Comparison of ENCODE assay signal across 5 mouse cellular contexts in genomic region chr5:129890390-129890789, GRCm38 (mm10). TPM values are rescaled to one million over a fixed set of nuclear protein-coding genes. Genes with fewer than 3 reads are reported as not detected.
DNase-seq lines count a peak whose midpoint lies in the region; ATAC-seq and TF ChIP-seq lines count a peak whose summit lies in the region.
"Not testable (repeated sequence)": the region's sequence is repeated elsewhere in the genome, so short reads cannot be mapped to it uniquely, and the experiment has no call there.
"Had no signal": no experiment of that assay in that cellular context is flagged by ENCODE, and none has a peak within 500 bp of the region (broad histone marks: within the 10 kb centered on the region; RNA-seq: fewer than 3 reads in every experiment).

No protein-coding gene starts in this region.

- H3K4me1 ChIP-seq in ES-E14 (ENCODE audit: control insufficient read depth in 2 of 2, insufficient read depth in 2 of 2, low read length in 2 of 2, poor library complexity in 1 of 2); MEL (ENCODE audit: control insufficient read depth in 1 of 2, insufficient read depth in 2 of 2, low read length in 2 of 2): not testable (repeated sequence)

- POLR2A ChIA-PET in Patski (lab: Charles Lee), result interaction anchor here (0.5 kb wide), 1 partner anchor 99 kb away, joined by 4 read pairs; no protein-coding TSS in a partner anchor

- H3K36me3 ChIP-seq in ES-E14 (ENCODE audit: control insufficient read depth, insufficient read depth, low read length, poor library complexity, severe bottlenecking), result not testable (repeated sequence)
- H3K36me3 ChIP-seq in MEL (ENCODE audit: control insufficient read depth in 1 of 2, insufficient read depth in 2 of 2, low read length in 2 of 2), result peaks cover 0 to 12% of the 10 kb centered on the region in 2 experiments; a peak in 3 of 4 replicates

- CTCF ChIA-PET in Patski (lab: Charles Lee), result interaction anchor here (1.1 to 4.5 kb wide), 3 partner anchors 10 to 35 kb away, joined by 3 to 12 read pairs (median 4); no protein-coding TSS in a partner anchor

- not testable (repeated sequence) for H3K9me3 ChIP-seq in ES-E14 (ENCODE audit: control insufficient read depth, insufficient read depth, low read depth, low read length); MEL (replicated peaks; ENCODE audit: insufficient read depth, low read length)

- not testable (repeated sequence) for ATAC-seq in Patski

- not testable (repeated sequence) for TF ChIP-seq POLR2A in MEL (IDR thresholded peaks at IDR 0.05; ENCODE audit: control insufficient read depth in 1 of 2, insufficient read depth in 1 of 2, low read depth in 1 of 2, low read length in 2 of 2, poor library complexity in 1 of 2)

- not testable (repeated sequence) for TF ChIP-seq CTCF in MEL (IDR thresholded peaks at IDR 0.05 in 2 of 3, conservative IDR thresholded peaks at IDR 0.05 in 1 of 3; ENCODE audit: control insufficient read depth in 1 of 3, insufficient read depth in 1 of 3, low read depth in 2 of 3, low read length in 3 of 3, poor library complexity in 1 of 3, severe bottlenecking in 1 of 3)
- TF ChIP-seq CTCF in Patski (IDR thresholded peaks at IDR 0.05), result peak; percentile 38

- not testable (repeated sequence) for H3K27me3 ChIP-seq in MEL (ENCODE audit: control insufficient read depth in 1 of 2, insufficient read depth in 2 of 2, low read length in 2 of 2); Patski

- H3K4me3 ChIP-seq in ES-E14 (ENCODE audit: insufficient read depth in 1 of 2, low read depth in 1 of 2, low read length in 2 of 2, poor library complexity in 1 of 2, severe bottlenecking in 1 of 2); MEL (ENCODE audit: control insufficient read depth in 1 of 2, insufficient read depth in 1 of 2, low read depth in 2 of 2, low read length in 2 of 2): not testable (repeated sequence)

- TF ChIP-seq RAD21 in MEL (IDR thresholded peaks at IDR 0.05; ENCODE audit: low read depth, low read length), result not testable (repeated sequence)

- H3K79me2 ChIP-seq in MEL (ENCODE audit: control insufficient read depth, insufficient read depth, low read length, poor library complexity), result peaks cover 16% of the 10 kb centered on the region

- TF ChIP-seq EP300 in MEL (IDR thresholded peaks at IDR 0.05; ENCODE audit: low read depth in 1 of 2, low read length in 2 of 2), result not testable (repeated sequence)

- in situ Hi-C loops in ES-E14 (cut with MboI; ENCODE audit: low sequenced_read_pairs in 2 of 2, unreplicated experiment in 2 of 2); Patski (cut with MboI; ENCODE audit: low pct_unique_long_range_greater_than_20kb): not testable (repeated sequence)

- not testable (repeated sequence) for H3K27ac ChIP-seq in ES-E14 (ENCODE audit: insufficient read depth, low read depth, low read length, poor library complexity, severe bottlenecking); MEL (ENCODE audit: control insufficient read depth, low read depth, low read length)

- DNase-seq in ES-E14 (ENCODE audit: low read depth, low spot score); MEL (ENCODE audit: low read depth, low spot score); Patski (ENCODE audit: low read depth, low spot score): not testable (repeated sequence)

- H3K9ac ChIP-seq in ES-E14 (ENCODE audit: insufficient read depth, low read depth, low read length, poor library complexity, severe bottlenecking); MEL (ENCODE audit: control insufficient read depth, low read depth, low read length, poor library complexity, severe bottlenecking): not testable (repeated sequence)

TF ChIP-seq in ES-E14, 5 proteins besides CTCF, POLR2A, EP300 and RAD21:
- peak; percentile 38; the same call in 1 of the 2 replicates for TF ChIP-seq ZNF384 (IDR thresholded peaks at IDR 0.05; ENCODE audit: low read depth, low read length)

TF ChIP-seq in MEL, 35 proteins besides CTCF, POLR2A, EP300 and RAD21:
- peak; percentile 52 for TF ChIP-seq ZNF384 (IDR thresholded peaks at IDR 0.05; ENCODE audit: low read depth, low read length)
- 0 out of 2 replicates have a peak, but pooled peaks have one; percentile 56 for TF ChIP-seq TBP (IDR thresholded peaks at IDR 0.05; ENCODE audit: low read depth, low read length)
TF ChIP-seq in MEL: peak in this region for 2; not testable (repeated sequence) for 33.

RNA-seq across cellular contexts. Expression of gene Chchd2, which starts 3.1 kb away (rescaled TPM):
- total RNA-seq in ES-E14 (2012; rRNA removed), result 738 and 874 TPM in 2 replicates
- total RNA-seq in MEL (2012; rRNA removed), result 905 and 951 TPM in 2 replicates
- 100 to 1,000 TPM in 1 of 2 experiments, not detected in 1; 588 TPM for polyA plus RNA-seq in MEL (2012; ENCODE audit: insufficient read depth in 1 of 2, insufficient read length in 2 of 2, low read depth in 1 of 2, low replicate concordance in 2 of 2, missing spikeins in 1 of 2)
- 686 TPM for polyA plus RNA-seq in Patski (2021)

RNA-seq across cellular contexts. Expression of gene Zbed5, which starts 5.1 kb away (rescaled TPM):
- 15.7 and 16.6 TPM in 2 replicates for total RNA-seq in ES-E14 (2012; rRNA removed)
- 2.5 and 4.2 TPM in 2 replicates for total RNA-seq in MEL (2012; rRNA removed)
- polyA plus RNA-seq in MEL (2012; ENCODE audit: insufficient read depth in 1 of 2, insufficient read length in 2 of 2, low read depth in 1 of 2, low replicate concordance in 2 of 2, missing spikeins in 1 of 2), result 1 to 10 TPM in 1 of 2 experiments, not detected in 1; 4.0 TPM
- polyA plus RNA-seq in Patski (2021), result 4.0 TPM

RNA-seq across cellular contexts. Expression of gene Phkg1, which starts 8.0 kb away (rescaled TPM):
- total RNA-seq in ES-E14 (2012; rRNA removed) (6.4 and 7.2 TPM in 2 replicates), MEL (2012; rRNA removed) (0.26 and 0.62 TPM in 2 replicates)
- polyA plus RNA-seq in MEL (2012; ENCODE audit: insufficient read depth in 1 of 2, insufficient read length in 2 of 2, low read depth in 1 of 2, low replicate concordance in 2 of 2, missing spikeins in 1 of 2) (under 1 TPM in 1 of 2 experiments, not detected in 1; 0.72 TPM), Patski (2021) (4.4 TPM)
- polyA plus RNA-seq: G1E had no signal

RNA-seq across cellular contexts. Expression of gene Nupr1l, which starts 17.9 kb away (rescaled TPM):
- total RNA-seq in ES-E14 (2012; rRNA removed), result 1.1 and 2.9 TPM in 2 replicates
- 0.59 and 1.2 TPM in 2 replicates for total RNA-seq in MEL (2012; rRNA removed)
- under 1 TPM in 1 of 2 experiments, not detected in 1; 0.88 TPM for polyA plus RNA-seq in MEL (2012; ENCODE audit: insufficient read depth in 1 of 2, insufficient read length in 2 of 2, low read depth in 1 of 2, low replicate concordance in 2 of 2, missing spikeins in 1 of 2)
- 5.8 TPM for polyA plus RNA-seq in Patski (2021)
- polyA plus RNA-seq: activated CD4-positive, CD25-positive, alpha-beta regulatory T cell, adult 4 months had no signal

RNA-seq across cellular contexts. Expression of gene Sumf2, which starts 43.6 kb away (rescaled TPM):
- total RNA-seq in ES-E14 (2012; rRNA removed) (156 and 213 TPM in 2 replicates), MEL (2012; rRNA removed) (32.9 and 33.2 TPM in 2 replicates)
- polyA plus RNA-seq in MEL (2012; ENCODE audit: insufficient read depth in 1 of 2, insufficient read length in 2 of 2, low read depth in 1 of 2, low replicate concordance in 2 of 2, missing spikeins in 1 of 2) (10 to 100 TPM in 1 of 2 experiments, not detected in 1; 35.8 TPM), Patski (2021) (112 TPM)
